Mouse (Mus musculus) right cerebral cortex, postnatal 10 days (tissue): ENCODE measurements around the gene Tmem19.

Source experiments
- DNase-seq, 2 experiments: peaks; one replicate each; pipeline ENCODE4 v3.0.0; 2021; ENCODE audit warnings: low spot score in 2 of 2

Gene Tmem19

GRCm38 (mm10) chr10:115311263-115311965 is 50.9 kb downstream of the Tmem19 start:
- DNase-seq, result no peak

GRCm38 (mm10) chr10:115309191-115309590 is 53.1 kb downstream of the Tmem19 start:
- no peak for DNase-seq

GRCm38 (mm10) chr10:115307331-115307875 is 54.9 kb downstream of the Tmem19 start:
- DNase-seq, result no peak

GRCm38 (mm10) chr10:115298683-115299082 is 63.6 kb downstream of the Tmem19 start:
- DNase-seq, result no peak

GRCm38 (mm10) chr10:115297582-115297981 is 64.7 kb downstream of the Tmem19 start:
- no peak for DNase-seq

GRCm38 (mm10) chr10:115296401-115296935 is 65.8 kb downstream of the Tmem19 start:
- DNase-seq, result no peak

GRCm38 (mm10) chr10:115295162-115295561 is 67.1 kb downstream of the Tmem19 start:
- no peak for DNase-seq

- no peak for DNase-seq
Measured at GRCm38 (mm10) chr10:115294715-115295114, 67.6 kb downstream of the Tmem19 start.

GRCm38 (mm10) chr10:115293946-115294345 is 68.4 kb downstream of the Tmem19 start:
- no peak for DNase-seq

- peak in 1 of 2 experiments; percentile 13 for DNase-seq
Measured at GRCm38 (mm10) chr10:115290671-115291070, 71.6 kb downstream of the Tmem19 start.
